Mouse (Mus musculus) stomach, postnatal 0 days (tissue): ENCODE data around the gene Dnm3.

ENCODE experiments used
- CTCF ChIP-seq: IDR thresholded peaks from 2 replicates; pipeline ENCODE4 v1.5.1; 2016; ENCODE audit warnings: antibody characterized with exemption, low read depth, mild to moderate bottlenecking, moderate library complexity
- EP300 ChIP-seq: optimal IDR thresholded peaks from 2 replicates; pipeline ENCODE3; 2016; ENCODE audit warnings: antibody characterized with exemption

- TF ChIP-seq CTCF (no peak), EP300 (no peak)
These were observed 270.7 kb downstream of the Dnm3 start for GRCm38 (mm10) chr1:162206998-162207707.
